Mouse (Mus musculus): ENCODE data around the gene Irf2bp2.

DNA sequence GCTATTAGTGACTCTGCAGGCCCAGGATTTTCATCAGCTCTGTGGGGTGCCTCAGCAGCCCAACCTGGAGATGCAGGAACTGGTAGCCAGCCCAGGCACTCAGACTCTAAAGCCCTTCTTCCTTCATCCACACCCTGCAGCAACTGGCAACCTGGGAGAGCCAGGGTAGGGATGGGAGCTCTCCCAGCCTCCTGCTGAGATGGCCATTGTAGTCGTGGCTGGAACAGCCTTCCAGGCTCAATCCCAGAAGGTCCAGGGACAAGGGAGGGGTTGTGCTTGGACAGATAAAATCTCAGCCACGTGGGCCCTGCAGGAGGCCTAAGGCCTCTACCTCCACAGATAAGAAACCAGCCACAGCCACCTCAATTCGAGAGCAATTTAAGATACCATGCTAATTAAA, 16.9 kb upstream of the Irf2bp2 start:
- TF ChIP-seq CTCF (IDR thresholded peaks at IDR 0.05; ENCODE audit: low read depth, low read length) (no peak), POLR2A (IDR thresholded peaks at IDR 0.05; ENCODE audit: borderline replicate concordance, low read depth, low read length) (no peak)
